Mouse (Mus musculus): ENCODE results near the gene Stx1a.

- TF ChIP-seq CTCF (IDR thresholded peaks at IDR 0.05; ENCODE audit: borderline replicate concordance, control insufficient read depth, extremely low read depth, insufficient read depth, low read length, poor library complexity) (no peak), POLR2A (IDR thresholded peaks at IDR 0.05; ENCODE audit: control insufficient read depth, extremely low read depth, insufficient read depth, low read length, poor library complexity) (no peak)
Measured at GRCm38 (mm10) chr5:135080539-135080938, 57.3 kb downstream of the Stx1a start.
